Mouse (Mus musculus): ENCODE results near the gene Kcnk6. TPM values are rescaled to one million over a fixed set of nuclear protein-coding genes. Genes with fewer than 3 reads are reported as not detected.
A peak's percentile ranks its signal among the peaks of the same experiment; 100 is the strongest.

Gene Kcnk6
- total and polyA plus RNA-seq, 2 experiments from 2014 or later, result 1.5 to 6.1 TPM

- TF ChIP-seq CTCF (IDR thresholded peaks at IDR 0.05; ENCODE audit: low read depth), result no peak
- no peaks in the 10 kb centered on the region for H3K9me3 ChIP-seq (ENCODE audit: low read length)
- H3K4me2 ChIP-seq (ENCODE audit: low read depth, low read length), result no peak overlapping the region
- DNase-seq (ENCODE audit: low spot score) (no peak), ATAC-seq (no peak)
- no peak overlapping the region for H3K27ac ChIP-seq
- peaks cover 2% of the 10 kb centered on the region; the same call in 1 of the 2 replicates for H3K4me1 ChIP-seq (ENCODE audit: insufficient read depth, low read length)
- H3K9ac ChIP-seq (replicated peaks; ENCODE audit: low read length), result no peak overlapping the region
- no peaks in the 10 kb centered on the region for H3K27me3 ChIP-seq (ENCODE audit: insufficient read depth, low read length)
- 65% methylated on average over 5 of the region's 5 CpGs for WGBS
- H3K36me3 ChIP-seq (ENCODE audit: insufficient read depth, low read length), result no peaks in the 10 kb centered on the region
- no peak overlapping the region for H3K4me3 ChIP-seq (ENCODE audit: low read length)
Measured at GRCm38 (mm10) chr7:29276715-29277114, 44.4 kb upstream of the Kcnk6 start.

GRCm38 (mm10) chr7:29271687-29272465 lies 39.6 kb upstream of the Kcnk6 start:
- H3K27ac ChIP-seq, result no peak overlapping the region
- H3K36me3 ChIP-seq (ENCODE audit: insufficient read depth, low read length), result no peaks in the 10 kb centered on the region
- H3K9me3 ChIP-seq (ENCODE audit: low read length), result no peaks in the 10 kb centered on the region
- ATAC-seq (no peak), DNase-seq (ENCODE audit: low spot score) (no peak)
- H3K27me3 ChIP-seq (ENCODE audit: insufficient read depth, low read length), result no peaks in the 10 kb centered on the region
- H3K4me2 ChIP-seq (ENCODE audit: low read depth, low read length), result no peak overlapping the region
- 78% methylated on average over 8 of the region's 8 CpGs for WGBS
- H3K9ac ChIP-seq (replicated peaks; ENCODE audit: low read length), result 0 out of 2 replicates have a peak overlapping the region, but pooled peaks have one; percentile 17
- H3K4me3 ChIP-seq (ENCODE audit: low read length), result no peak overlapping the region
- no peak for TF ChIP-seq CTCF (IDR thresholded peaks at IDR 0.05; ENCODE audit: low read depth)
- H3K4me1 ChIP-seq (ENCODE audit: insufficient read depth, low read length), result no peaks in the 10 kb centered on the region

GRCm38 (mm10) chr7:29270445-29270844 lies 38.1 kb upstream of the Kcnk6 start:
- Histone ChIP-seq H3K27ac (no peak overlapping the region), H3K9me3 (ENCODE audit: low read length) (no peaks in the 10 kb centered on the region), H3K27me3 (ENCODE audit: insufficient read depth, low read length) (no peaks in the 10 kb centered on the region), H3K4me2 (ENCODE audit: low read depth, low read length) (no peak overlapping the region), H3K9ac (replicated peaks; ENCODE audit: low read length) (no peak overlapping the region), H3K4me3 (ENCODE audit: low read length) (no peak overlapping the region), H3K4me1 (ENCODE audit: insufficient read depth, low read length) (no peaks in the 10 kb centered on the region), H3K36me3 (ENCODE audit: insufficient read depth, low read length) (no peaks in the 10 kb centered on the region)
- DNase-seq (ENCODE audit: low spot score), result no peak
- no peak for ATAC-seq
- 85% methylated on average over 4 of the region's 4 CpGs for WGBS
- TF ChIP-seq CTCF (IDR thresholded peaks at IDR 0.05; ENCODE audit: low read depth), result no peak

- Histone ChIP-seq H3K4me3 (ENCODE audit: low read length) (no peak overlapping the region), H3K4me2 (ENCODE audit: low read depth, low read length) (no peak overlapping the region), H3K9ac (replicated peaks; ENCODE audit: low read length) (no peak overlapping the region), H3K27me3 (ENCODE audit: insufficient read depth, low read length) (no peaks in the 10 kb centered on the region), H3K9me3 (ENCODE audit: low read length) (no peaks in the 10 kb centered on the region), H3K4me1 (ENCODE audit: insufficient read depth, low read length) (no peaks in the 10 kb centered on the region), H3K36me3 (ENCODE audit: insufficient read depth, low read length) (no peaks in the 10 kb centered on the region), H3K27ac (no peak overlapping the region)
- ATAC-seq (no peak), DNase-seq (ENCODE audit: low spot score) (no peak)
- WGBS, result 53% methylated on average over 4 of the region's 4 CpGs
- TF ChIP-seq CTCF (IDR thresholded peaks at IDR 0.05; ENCODE audit: low read depth), result no peak
Measured at GRCm38 (mm10) chr7:29266931-29267330, 34.6 kb upstream of the Kcnk6 start.

GRCm38 (mm10) chr7:29265636-29266035 lies 33.3 kb upstream of the Kcnk6 start:
- ATAC-seq (no peak), DNase-seq (ENCODE audit: low spot score) (no peak)
- no peak for TF ChIP-seq CTCF (IDR thresholded peaks at IDR 0.05; ENCODE audit: low read depth)
- H3K27me3 ChIP-seq (ENCODE audit: insufficient read depth, low read length), result no peaks in the 10 kb centered on the region
- 82% methylated on average over 7 of the region's 7 CpGs for WGBS
- H3K9me3 ChIP-seq (ENCODE audit: low read length), result no peaks in the 10 kb centered on the region
- H3K4me2 ChIP-seq (ENCODE audit: low read depth, low read length), result no peak overlapping the region
- no peak overlapping the region for H3K27ac ChIP-seq
- no peak overlapping the region for H3K9ac ChIP-seq (replicated peaks; ENCODE audit: low read length)
- no peaks in the 10 kb centered on the region for H3K36me3 ChIP-seq (ENCODE audit: insufficient read depth, low read length)
- H3K4me3 ChIP-seq (ENCODE audit: low read length), result no peak overlapping the region
- no peaks in the 10 kb centered on the region for H3K4me1 ChIP-seq (ENCODE audit: insufficient read depth, low read length)

- Histone ChIP-seq H3K4me3 (ENCODE audit: low read length) (no peak overlapping the region), H3K9me3 (ENCODE audit: low read length) (no peaks in the 10 kb centered on the region), H3K36me3 (ENCODE audit: insufficient read depth, low read length) (no peaks in the 10 kb centered on the region), H3K27ac (no peak overlapping the region), H3K4me1 (ENCODE audit: insufficient read depth, low read length) (no peaks in the 10 kb centered on the region), H3K4me2 (ENCODE audit: low read depth, low read length) (no peak overlapping the region), H3K27me3 (ENCODE audit: insufficient read depth, low read length) (no peaks in the 10 kb centered on the region), H3K9ac (replicated peaks; ENCODE audit: low read length) (no peak overlapping the region)
- no peak for TF ChIP-seq CTCF (IDR thresholded peaks at IDR 0.05; ENCODE audit: low read depth)
- 91% methylated on average over 3 of the region's 3 CpGs for WGBS
- no peak for ATAC-seq
- no peak for DNase-seq (ENCODE audit: low spot score)
Measured at GRCm38 (mm10) chr7:29263831-29264230, 31.5 kb upstream of the Kcnk6 start.

GRCm38 (mm10) chr7:29262151-29262550 lies 29.8 kb upstream of the Kcnk6 start:
- WGBS, result 76% methylated on average over 6 of the region's 6 CpGs
- no peaks in the 10 kb centered on the region for H3K9me3 ChIP-seq (ENCODE audit: low read length)
- ATAC-seq, result no peak
- no peak for DNase-seq (ENCODE audit: low spot score)
- H3K27me3 ChIP-seq (ENCODE audit: insufficient read depth, low read length), result no peaks in the 10 kb centered on the region
- no peak overlapping the region for H3K4me3 ChIP-seq (ENCODE audit: low read length)
- no peaks in the 10 kb centered on the region for H3K36me3 ChIP-seq (ENCODE audit: insufficient read depth, low read length)
- no peak for TF ChIP-seq CTCF (IDR thresholded peaks at IDR 0.05; ENCODE audit: low read depth)
- H3K9ac ChIP-seq (replicated peaks; ENCODE audit: low read length), result no peak overlapping the region
- no peak overlapping the region for H3K4me2 ChIP-seq (ENCODE audit: low read depth, low read length)
- H3K27ac ChIP-seq, result no peak overlapping the region
- no peaks in the 10 kb centered on the region for H3K4me1 ChIP-seq (ENCODE audit: insufficient read depth, low read length)
